ENCODE assay signal across 8 mouse cellular contexts in the genomic region with DNA sequence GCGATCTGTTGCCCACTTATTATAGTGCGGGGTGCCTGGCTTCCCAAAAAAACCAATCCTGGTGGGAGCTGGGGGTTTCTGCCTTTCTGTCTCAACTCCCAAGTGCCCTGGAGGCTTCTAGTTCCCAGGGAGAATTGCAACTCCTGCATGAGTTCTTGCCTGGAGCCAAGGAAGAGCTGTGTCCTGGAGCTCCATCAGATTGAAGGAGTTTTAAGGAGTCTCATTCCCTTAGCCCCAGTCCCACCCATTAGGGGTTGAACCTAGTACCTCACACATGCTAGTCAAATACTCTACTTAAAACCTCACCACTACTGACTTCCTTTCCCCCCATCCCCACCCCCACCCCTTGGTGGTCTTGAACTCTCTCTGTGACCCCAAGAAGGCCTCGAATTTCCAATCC. TPM values are rescaled to one million over a fixed set of nuclear protein-coding genes. Genes with fewer than 3 reads are reported as not detected.
DNase-seq lines count a peak whose midpoint lies in the region; ATAC-seq and TF ChIP-seq lines count a peak whose summit lies in the region.

No protein-coding gene starts in this region.

- H3K79me2 ChIP-seq in heart, adult 2 months (replicated peaks; ENCODE audit: control insufficient read depth, insufficient read depth, low read length): peaks cover 3% of the 10 kb centered on the region

- no peak for TF ChIP-seq CTCF in heart, adult 2 months (IDR thresholded peaks at IDR 0.05)
- no peak for TF ChIP-seq CTCF in lung, postnatal 0 days (IDR thresholded peaks at IDR 0.05)

- H3K9ac ChIP-seq in heart, adult 2 months (ENCODE audit: low read depth, low read length): peak overlapping the region; percentile 51
- peak overlapping the region; percentile 82 for H3K9ac ChIP-seq in lung, postnatal 0 days (replicated peaks; ENCODE audit: low read depth)
- peak overlapping the region; percentile 72 for H3K9ac ChIP-seq in intestine, embryonic 14.5 days (ENCODE audit: low read length)
- no peak overlapping the region for H3K9ac ChIP-seq in neural tube, embryonic 15.5 days (replicated peaks)

- DNase-seq in heart, adult 2 months: no peak
- DNase-seq in heart, postnatal 10 days: no peak
- peak; percentile 27 for DNase-seq in lung, postnatal 0 days (ENCODE audit: low spot score)
- no peak for DNase-seq in lung, adult 18-20 months
- no peak for DNase-seq in intestine, embryonic 14.5 days (ENCODE audit: low spot score)
- DNase-seq in layer of hippocampus, adult 9-11 months: no peak

- TF ChIP-seq EP300 in heart, adult 2 months (IDR thresholded peaks at IDR 0.05; ENCODE audit: insufficient read depth, low read depth, low read length): no peak
- no peak for TF ChIP-seq EP300 in lung, postnatal 0 days (IDR thresholded peaks at IDR 0.05)

- H3K36me3 ChIP-seq in heart, adult 2 months (ENCODE audit: control insufficient read depth, insufficient read depth, low read length): peaks cover 29% of the 10 kb centered on the region
- peaks cover 16% of the 10 kb centered on the region; the same call in 1 of the 2 replicates for H3K36me3 ChIP-seq in lung, postnatal 0 days (ENCODE audit: insufficient read depth, low read length)
- H3K36me3 ChIP-seq in intestine, embryonic 14.5 days (ENCODE audit: control insufficient read depth, insufficient read depth, low read length): peaks cover 25% of the 10 kb centered on the region
- H3K36me3 ChIP-seq in neural tube, embryonic 15.5 days: peaks cover 27% of the 10 kb centered on the region

- ATAC-seq in lung, postnatal 0 days: no peak
- ATAC-seq in intestine, embryonic 14.5 days (replicated peaks; ENCODE audit: low FRiP score, low TSS enrichment, low read depth): no peak
- no peak for ATAC-seq in neural tube, embryonic 15.5 days (ENCODE audit: low FRiP score)
- ATAC-seq in CD4-positive, CD25-positive, alpha-beta regulatory T cell, adult 4 months: no peak

- no peak for TF ChIP-seq POLR2A in heart, adult 2 months (IDR thresholded peaks at IDR 0.05; ENCODE audit: insufficient read depth, low read depth, low read length)

- no peaks in the 10 kb centered on the region for H3K27me3 ChIP-seq in heart, adult 2 months (ENCODE audit: control insufficient read depth, insufficient read depth, low read length)
- no peaks in the 10 kb centered on the region for H3K27me3 ChIP-seq in lung, postnatal 0 days (replicated peaks; ENCODE audit: insufficient read depth, low read length)
- H3K27me3 ChIP-seq in intestine, embryonic 14.5 days (replicated peaks; ENCODE audit: control insufficient read depth, insufficient read depth, low read length): no peaks in the 10 kb centered on the region
- H3K27me3 ChIP-seq in neural tube, embryonic 15.5 days (replicated peaks): no peaks in the 10 kb centered on the region

- H3K4me2 ChIP-seq in lung, postnatal 0 days (replicated peaks; ENCODE audit: low read depth, low read length): peak overlapping the region; percentile 64
- H3K4me2 ChIP-seq in intestine, embryonic 14.5 days (ENCODE audit: low read length): peak overlapping the region; percentile 75
- H3K4me2 ChIP-seq in neural tube, embryonic 15.5 days: peak overlapping the region; percentile 69

- intact Hi-C loops in heart, adult 2 months (cut with DNase I): loop anchor here (1.0 to 10.0 kb wide), 3 partner anchors 15 to 1203 kb away; a partner anchor contains a TSS
- intact Hi-C loops in heart, postnatal 10 days (cut with DNase I): no loop called here

- H3K4me1 ChIP-seq in heart, adult 2 months (ENCODE audit: control insufficient read depth, insufficient read depth, low read length): peaks cover 15% of the 10 kb centered on the region
- peaks cover 21% of the 10 kb centered on the region for H3K4me1 ChIP-seq in lung, postnatal 0 days (ENCODE audit: insufficient read depth, low read depth, low read length)
- peaks cover 32% of the 10 kb centered on the region for H3K4me1 ChIP-seq in intestine, embryonic 14.5 days (replicated peaks; ENCODE audit: control insufficient read depth, insufficient read depth, low read length)
- peaks cover 42% of the 10 kb centered on the region for H3K4me1 ChIP-seq in neural tube, embryonic 15.5 days

- peak overlapping the region; percentile 96 for H3K27ac ChIP-seq in heart, adult 2 months
- peak overlapping the region; percentile 97 for H3K27ac ChIP-seq in lung, postnatal 0 days (ENCODE audit: low read length)
- peak overlapping the region; percentile 98 for H3K27ac ChIP-seq in intestine, embryonic 14.5 days (ENCODE audit: low read depth)
- peak overlapping the region; percentile 41; the same call in 1 of the 2 replicates for H3K27ac ChIP-seq in neural tube, embryonic 15.5 days (replicated peaks)

- peak overlapping the region; percentile 69 for H3K4me3 ChIP-seq in heart, adult 2 months
- H3K4me3 ChIP-seq in lung, postnatal 0 days (ENCODE audit: low read depth, low read length): peak overlapping the region; percentile 68
- peak overlapping the region; percentile 57 for H3K4me3 ChIP-seq in intestine, embryonic 14.5 days (ENCODE audit: low read depth, low read length)
- H3K4me3 ChIP-seq in neural tube, embryonic 15.5 days (replicated peaks): 0 out of 2 replicates have a peak overlapping the region, but pooled peaks have one; percentile 3

- H3K9me3 ChIP-seq in lung, postnatal 0 days (ENCODE audit: low read length): no peaks in the 10 kb centered on the region
- H3K9me3 ChIP-seq in intestine, embryonic 14.5 days (ENCODE audit: control insufficient read depth, low read length): no peaks in the 10 kb centered on the region
- no peaks in the 10 kb centered on the region for H3K9me3 ChIP-seq in neural tube, embryonic 15.5 days (replicated peaks)

- WGBS in heart, adult 2 months: 34% methylated on average over 3 of the region's 3 CpGs
- 55% methylated on average over 3 of the region's 3 CpGs for WGBS in lung, postnatal 0 days
- 56% methylated on average over 3 of the region's 3 CpGs for WGBS in intestine, embryonic 14.5 days
- WGBS in neural tube, embryonic 15.5 days: 68% methylated on average over 3 of the region's 3 CpGs

RNA-seq across cellular contexts. Expression of a gene that starts 2.8 kb away (rescaled TPM):
- 1 to 10 TPM in 1 of 2 experiments, under 1 TPM in 1; 0.89 to 3.0 TPM for total RNA-seq in heart, adult 2 months (2021)
- polyA plus RNA-seq in heart, adult 2 months (2012; rRNA removed): 4.5 and 4.7 TPM in 2 replicates
- total RNA-seq in heart, postnatal 10 days (2021): 1 to 10 TPM; 3.4 to 6.9 TPM
- 0.21 and 0.58 TPM in 2 replicates for polyA plus RNA-seq in lung, postnatal 0 days (2015; fragmentation: Nextera tagmentation; extraction: Ambion mirVana)
- 0.36 and 0.70 TPM in 2 replicates for polyA plus RNA-seq in intestine, embryonic 14.5 days (2014; fragmentation: Nextera tagmentation; extraction: Ambion mirVana)
- polyA plus RNA-seq in neural tube, embryonic 15.5 days (2015; fragmentation: Nextera tagmentation; extraction: Ambion mirVana): 1.3 and 1.4 TPM in 2 replicates
- not detected for polyA plus RNA-seq in CD4-positive, CD25-positive, alpha-beta regulatory T cell, adult 4 months (2017; shearing (Covaris generic))

RNA-seq across cellular contexts. Expression of a gene that starts 2.9 kb away (rescaled TPM):
- 100 to 1,000 TPM; 131 to 139 TPM for total RNA-seq in heart, adult 2 months (2021)
- 397 and 685 TPM in 2 replicates for polyA plus RNA-seq in heart, adult 2 months (2012; rRNA removed)
- 100 to 1,000 TPM; 266 to 279 TPM for total RNA-seq in heart, postnatal 10 days (2021)
- 142 and 144 TPM in 2 replicates for polyA plus RNA-seq in lung, postnatal 0 days (2015; fragmentation: Nextera tagmentation; extraction: Ambion mirVana)
- polyA plus RNA-seq in intestine, embryonic 14.5 days (2014; fragmentation: Nextera tagmentation; extraction: Ambion mirVana): 182 and 192 TPM in 2 replicates
- 43.9 and 58.7 TPM in 2 replicates for polyA plus RNA-seq in neural tube, embryonic 15.5 days (2015; fragmentation: Nextera tagmentation; extraction: Ambion mirVana)
- 1 to 10 TPM; 7.5 to 7.8 TPM for polyA plus RNA-seq in CD4-positive, CD25-positive, alpha-beta regulatory T cell, adult 4 months (2017; shearing (Covaris generic))

RNA-seq across cellular contexts. Expression of a gene that starts 41.0 kb away (rescaled TPM):
- total RNA-seq in heart, adult 2 months (2021): 1 to 10 TPM; 4.3 to 5.4 TPM
- polyA plus RNA-seq in heart, adult 2 months (2012; rRNA removed): 6.7 and 7.7 TPM in 2 replicates
- total RNA-seq in heart, postnatal 10 days (2021): 1 to 10 TPM; 7.7 to 9.7 TPM
- 0.25 and 0.48 TPM in 2 replicates for polyA plus RNA-seq in lung, postnatal 0 days (2015; fragmentation: Nextera tagmentation; extraction: Ambion mirVana)
- 1.9 and 2.7 TPM in 2 replicates for polyA plus RNA-seq in intestine, embryonic 14.5 days (2014; fragmentation: Nextera tagmentation; extraction: Ambion mirVana)
- 3.4 and 4.1 TPM in 2 replicates for polyA plus RNA-seq in neural tube, embryonic 15.5 days (2015; fragmentation: Nextera tagmentation; extraction: Ambion mirVana)
- polyA plus RNA-seq in CD4-positive, CD25-positive, alpha-beta regulatory T cell, adult 4 months (2017; shearing (Covaris generic)): not detected

RNA-seq across cellular contexts. Expression of a gene that starts 42.2 kb away (rescaled TPM):
- under 1 TPM in 1 of 2 experiments, not detected in 1; 0.13 TPM for total RNA-seq in heart, adult 2 months (2021)
- 0.14 TPM in 1 of 2 replicates, not detected in the other for polyA plus RNA-seq in heart, adult 2 months (2012; rRNA removed)
- total RNA-seq in heart, postnatal 10 days (2021): under 1 TPM; 0.07 to 0.10 TPM
- polyA plus RNA-seq in lung, postnatal 0 days (2015; fragmentation: Nextera tagmentation; extraction: Ambion mirVana): 0.19 and 0.21 TPM in 2 replicates
- polyA plus RNA-seq in intestine, embryonic 14.5 days (2014; fragmentation: Nextera tagmentation; extraction: Ambion mirVana): 0.07 TPM in 1 of 2 replicates, not detected in the other
- polyA plus RNA-seq in neural tube, embryonic 15.5 days (2015; fragmentation: Nextera tagmentation; extraction: Ambion mirVana): not detected in 2 replicates
- not detected for polyA plus RNA-seq in CD4-positive, CD25-positive, alpha-beta regulatory T cell, adult 4 months (2017; shearing (Covaris generic))

Comparison
In these comparisons a context has a peak if more than half of its experiments do, and no peak if none do; other contexts are left out.
1. H3K27ac ChIP-seq: peak in every context shown above with its lines; median percentile 98 in intestine, embryonic 14.5 days; 97 in lung, postnatal 0 days; 96 in heart, adult 2 months; 41 in neural tube, embryonic 15.5 days.
2. H3K4me3 ChIP-seq: peak in every context shown above with its lines; median percentile 69 in heart, adult 2 months; 68 in lung, postnatal 0 days; 57 in intestine, embryonic 14.5 days; 3 in neural tube, embryonic 15.5 days.